Mouse (Mus musculus): ENCODE measurements around the gene Tnpo2. TPM values are rescaled to one million over a fixed set of nuclear protein-coding genes. Genes with fewer than 3 reads are reported as not detected.

Gene Tnpo2
- polyA plus RNA-seq (2015; fragmentation: Nextera tagmentation; extraction: Ambion mirVana) = 65.1 and 73.5 TPM in 2 replicates

GRCm38 (mm10) chr8:85036718-85037365, at the start of gene Tnpo2:
Tnpo2 (plus strand) TSS chr8:85036915.
- ATAC-seq = peak; percentile 88
- H3K27ac ChIP-seq (ENCODE audit: low read length) = peak within 1 kb of the TSS; percentile 97
- WGBS = under 1% methylated on average over 58 of the region's 59 CpGs
- H3K4me3 ChIP-seq (ENCODE audit: low read depth, low read length) = peak within 1 kb of the TSS; percentile 55
- H3K4me2 ChIP-seq (ENCODE audit: low read length) = peak within 1 kb of the TSS; percentile 98
- peak within 1 kb of the TSS; percentile 81 for H3K9ac ChIP-seq (ENCODE audit: low read depth, low read length)
- no peaks in the 10 kb centered on the region for H3K27me3 ChIP-seq (ENCODE audit: control insufficient read depth, insufficient read depth, low read depth, low read length)
- H3K4me1 ChIP-seq (ENCODE audit: control insufficient read depth, insufficient read depth, low read length) = peaks cover 33% of the 10 kb centered on the region
- peaks cover 8% of the 10 kb centered on the region for H3K36me3 ChIP-seq (ENCODE audit: control insufficient read depth, insufficient read depth, low read length)
- H3K9me3 ChIP-seq (replicated peaks; ENCODE audit: control insufficient read depth, low read length, poor library complexity, severe bottlenecking) = no peaks in the 10 kb centered on the region

GRCm38 (mm10) chr8:84987388-84987787, 49.3 kb upstream of the Tnpo2 start:
- Histone ChIP-seq H3K27me3 (ENCODE audit: control insufficient read depth, insufficient read depth, low read depth, low read length) (peaks cover 4% of the 10 kb centered on the region; the same call in 1 of the 2 replicates), H3K36me3 (ENCODE audit: control insufficient read depth, insufficient read depth, low read length) (no peaks in the 10 kb centered on the region), H3K4me1 (ENCODE audit: control insufficient read depth, insufficient read depth, low read length) (peaks cover 29% of the 10 kb centered on the region), H3K4me2 (ENCODE audit: low read length) (no peak overlapping the region), H3K9me3 (replicated peaks; ENCODE audit: control insufficient read depth, low read length, poor library complexity, severe bottlenecking) (no peaks in the 10 kb centered on the region), H3K9ac (ENCODE audit: low read depth, low read length) (no peak overlapping the region), H3K27ac (ENCODE audit: low read length) (no peak overlapping the region), H3K4me3 (ENCODE audit: low read depth, low read length) (no peak overlapping the region)
- no peak for ATAC-seq
- WGBS = 86% methylated on average over 5 of the region's 5 CpGs

DNA sequence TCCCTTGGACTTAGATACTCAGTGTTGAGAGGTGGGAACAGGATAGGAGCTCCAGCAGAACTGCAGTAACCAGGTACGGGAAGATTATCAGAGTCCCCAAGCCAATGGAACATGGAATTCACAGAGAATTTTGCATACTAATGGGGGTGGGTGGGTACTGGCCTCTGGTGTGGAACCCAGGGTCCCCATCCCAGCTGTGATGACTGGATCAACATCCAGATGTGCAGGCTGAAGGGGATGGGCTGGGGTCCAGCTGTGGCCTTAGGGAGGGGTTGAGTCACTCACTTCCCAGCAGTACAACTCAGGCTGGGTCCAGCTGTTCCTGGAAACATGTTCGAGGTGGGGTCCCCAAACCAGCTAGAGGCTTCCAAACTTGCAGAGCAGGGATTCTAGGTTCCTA, 48.8 kb upstream of the Tnpo2 start:
- Histone ChIP-seq H3K9ac (ENCODE audit: low read depth, low read length) (no peak overlapping the region), H3K27me3 (ENCODE audit: control insufficient read depth, insufficient read depth, low read depth, low read length) (peaks cover 4% of the 10 kb centered on the region; the same call in 1 of the 2 replicates), H3K4me2 (ENCODE audit: low read length) (no peak overlapping the region), H3K27ac (ENCODE audit: low read length) (no peak overlapping the region), H3K4me3 (ENCODE audit: low read depth, low read length) (no peak overlapping the region), H3K36me3 (ENCODE audit: control insufficient read depth, insufficient read depth, low read length) (no peaks in the 10 kb centered on the region), H3K9me3 (replicated peaks; ENCODE audit: control insufficient read depth, low read length, poor library complexity, severe bottlenecking) (no peaks in the 10 kb centered on the region), H3K4me1 (ENCODE audit: control insufficient read depth, insufficient read depth, low read length) (peaks cover 29% of the 10 kb centered on the region)
- no peak for ATAC-seq
- 70% methylated on average over 2 of the region's 2 CpGs for WGBS

GRCm38 (mm10) chr8:84989311-84989731, 47.4 kb upstream of the Tnpo2 start:
- Histone ChIP-seq H3K4me1 (ENCODE audit: control insufficient read depth, insufficient read depth, low read length) (peaks cover 29% of the 10 kb centered on the region), H3K9ac (ENCODE audit: low read depth, low read length) (peak overlapping the region; percentile 33; the same call in 1 of the 2 replicates), H3K9me3 (replicated peaks; ENCODE audit: control insufficient read depth, low read length, poor library complexity, severe bottlenecking) (no peaks in the 10 kb centered on the region), H3K27ac (ENCODE audit: low read length) (no peak overlapping the region), H3K4me2 (ENCODE audit: low read length) (peak overlapping the region; percentile 91), H3K4me3 (ENCODE audit: low read depth, low read length) (peak overlapping the region; percentile 73), H3K27me3 (ENCODE audit: control insufficient read depth, insufficient read depth, low read depth, low read length) (peaks cover 6% of the 10 kb centered on the region; the same call in 1 of the 2 replicates), H3K36me3 (ENCODE audit: control insufficient read depth, insufficient read depth, low read length) (no peaks in the 10 kb centered on the region)
- WGBS = 15% methylated on average over 15 of the region's 15 CpGs
- ATAC-seq = no peak

- Histone ChIP-seq H3K27me3 (ENCODE audit: control insufficient read depth, insufficient read depth, low read depth, low read length) (peaks cover 7% of the 10 kb centered on the region; the same call in 1 of the 2 replicates), H3K4me3 (ENCODE audit: low read depth, low read length) (peak overlapping the region; percentile 73), H3K27ac (ENCODE audit: low read length) (peak overlapping the region; percentile 81), H3K4me2 (ENCODE audit: low read length) (peak overlapping the region; percentile 91), H3K9me3 (replicated peaks; ENCODE audit: control insufficient read depth, low read length, poor library complexity, severe bottlenecking) (no peaks in the 10 kb centered on the region), H3K9ac (ENCODE audit: low read depth, low read length) (peak overlapping the region; percentile 69), H3K36me3 (ENCODE audit: control insufficient read depth, insufficient read depth, low read length) (no peaks in the 10 kb centered on the region), H3K4me1 (ENCODE audit: control insufficient read depth, insufficient read depth, low read length) (peaks cover 24% of the 10 kb centered on the region)
- peak; percentile 55 for ATAC-seq
- 0% methylated on average over 15 of the region's 15 CpGs for WGBS
Observed at GRCm38 (mm10) chr8:84989810-84990209, 46.9 kb upstream of the Tnpo2 start.

GRCm38 (mm10) chr8:84990349-84990748, 46.4 kb upstream of the Tnpo2 start, which contains the start of gene Hook2:
Hook2 (plus strand) TSS chr8:84990603.
- peak within 1 kb of the TSS; percentile 86 for H3K9ac ChIP-seq (ENCODE audit: low read depth, low read length)
- H3K9me3 ChIP-seq (replicated peaks; ENCODE audit: control insufficient read depth, low read length, poor library complexity, severe bottlenecking) = no peaks in the 10 kb centered on the region
- H3K36me3 ChIP-seq (ENCODE audit: control insufficient read depth, insufficient read depth, low read length) = no peaks in the 10 kb centered on the region
- H3K27me3 ChIP-seq (ENCODE audit: control insufficient read depth, insufficient read depth, low read depth, low read length) = peaks cover 7% of the 10 kb centered on the region; the same call in 1 of the 2 replicates
- H3K4me2 ChIP-seq (ENCODE audit: low read length) = peak within 1 kb of the TSS; percentile 91
- peak; percentile 89 for ATAC-seq
- WGBS = 0% methylated on average over 28 of the region's 28 CpGs
- peak within 1 kb of the TSS; percentile 73 for H3K4me3 ChIP-seq (ENCODE audit: low read depth, low read length)
- peaks cover 19% of the 10 kb centered on the region for H3K4me1 ChIP-seq (ENCODE audit: control insufficient read depth, insufficient read depth, low read length)
- H3K27ac ChIP-seq (ENCODE audit: low read length) = peak within 1 kb of the TSS; percentile 86

DNA sequence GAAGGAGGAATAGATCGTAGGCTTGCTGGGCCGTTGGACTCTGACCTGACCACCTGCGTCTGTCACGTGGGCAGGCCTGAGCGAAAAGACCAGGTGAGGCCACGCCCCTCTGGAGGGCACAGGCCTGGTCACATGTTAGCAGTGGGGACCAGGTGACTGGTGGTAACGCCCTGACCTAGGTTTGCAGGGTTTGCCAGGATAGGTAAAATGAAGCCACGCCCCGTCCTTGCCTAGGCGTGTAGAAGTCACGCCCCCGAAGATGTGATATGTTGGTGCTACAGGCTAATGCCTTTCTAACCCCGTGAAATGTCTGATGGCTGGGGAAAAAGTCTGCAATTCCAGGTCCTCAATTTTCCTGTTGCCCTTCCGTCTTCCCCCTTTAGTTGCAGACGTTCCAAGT, 45.9 kb upstream of the Tnpo2 start:
- H3K9ac ChIP-seq (ENCODE audit: low read depth, low read length) = peak overlapping the region; percentile 86
- peak overlapping the region; percentile 73 for H3K4me3 ChIP-seq (ENCODE audit: low read depth, low read length)
- H3K36me3 ChIP-seq (ENCODE audit: control insufficient read depth, insufficient read depth, low read length) = 0 out of 2 replicates have a peak, but pooled peaks cover 2% of the 10 kb centered on the region
- WGBS = 1% methylated on average over 15 of the region's 15 CpGs
- peaks cover 17% of the 10 kb centered on the region for H3K4me1 ChIP-seq (ENCODE audit: control insufficient read depth, insufficient read depth, low read length)
- peak overlapping the region; percentile 91 for H3K4me2 ChIP-seq (ENCODE audit: low read length)
- peak; percentile 54 for ATAC-seq
- peaks cover 7% of the 10 kb centered on the region; the same call in 1 of the 2 replicates for H3K27me3 ChIP-seq (ENCODE audit: control insufficient read depth, insufficient read depth, low read depth, low read length)
- peak overlapping the region; percentile 86 for H3K27ac ChIP-seq (ENCODE audit: low read length)
- H3K9me3 ChIP-seq (replicated peaks; ENCODE audit: control insufficient read depth, low read length, poor library complexity, severe bottlenecking) = no peaks in the 10 kb centered on the region

DNA sequence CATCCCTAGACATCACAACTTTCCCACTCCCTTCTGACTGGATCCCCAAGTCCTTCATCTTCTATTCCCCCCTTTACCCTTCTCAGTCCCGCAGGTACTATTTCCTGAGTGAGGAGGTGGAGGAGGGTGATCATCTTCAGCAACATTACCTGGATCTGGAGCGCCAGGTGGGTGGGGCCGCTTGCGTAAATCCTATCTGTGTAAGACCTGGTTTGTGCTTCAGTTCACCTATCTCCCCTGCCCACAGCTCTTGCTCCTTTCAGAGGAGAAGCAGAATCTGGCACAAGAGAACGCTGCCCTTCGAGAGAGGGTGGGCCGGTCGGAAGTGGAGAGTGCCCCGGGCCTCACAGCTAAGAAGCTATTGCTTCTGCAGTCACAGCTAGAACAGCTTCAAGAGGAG, 42.3 kb upstream of the Tnpo2 start:
- ATAC-seq = no peak
- H3K9me3 ChIP-seq (replicated peaks; ENCODE audit: control insufficient read depth, low read length, poor library complexity, severe bottlenecking) = no peaks in the 10 kb centered on the region
- H3K36me3 ChIP-seq (ENCODE audit: control insufficient read depth, insufficient read depth, low read length) = 0 out of 2 replicates have a peak, but pooled peaks cover 4% of the 10 kb centered on the region
- H3K4me3 ChIP-seq (ENCODE audit: low read depth, low read length) = no peak overlapping the region
- no peak overlapping the region for H3K27ac ChIP-seq (ENCODE audit: low read length)
- H3K27me3 ChIP-seq (ENCODE audit: control insufficient read depth, insufficient read depth, low read depth, low read length) = peaks cover 3% of the 10 kb centered on the region; the same call in 1 of the 2 replicates
- WGBS = 97% methylated on average over 9 of the region's 9 CpGs
- H3K4me2 ChIP-seq (ENCODE audit: low read length) = no peak overlapping the region
- H3K9ac ChIP-seq (ENCODE audit: low read depth, low read length) = no peak overlapping the region
- H3K4me1 ChIP-seq (ENCODE audit: control insufficient read depth, insufficient read depth, low read length) = peaks cover 13% of the 10 kb centered on the region

DNA sequence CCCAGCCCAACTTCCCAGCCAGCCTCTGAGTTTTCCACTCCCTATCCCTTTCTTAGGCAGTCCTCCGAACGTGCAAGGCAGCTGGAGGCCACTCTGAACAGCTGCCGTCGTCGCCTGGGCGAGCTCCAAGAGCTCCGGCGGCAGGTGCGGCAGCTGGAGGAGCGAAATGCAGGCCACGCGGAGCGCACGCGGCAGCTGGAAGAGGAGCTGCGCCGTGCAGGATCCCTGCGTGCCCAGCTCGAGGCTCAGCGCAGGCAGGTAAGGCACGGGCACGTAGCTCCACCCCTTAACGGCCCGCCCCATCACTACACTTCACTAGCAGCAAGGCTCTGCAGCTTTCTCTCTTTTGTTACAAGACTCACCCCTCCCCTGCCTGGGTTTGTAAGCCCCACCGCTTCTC, 41.0 kb upstream of the Tnpo2 start:
- no peak overlapping the region; the same call in 1 of the 2 replicates for H3K9ac ChIP-seq (ENCODE audit: low read depth, low read length)
- H3K27ac ChIP-seq (ENCODE audit: low read length) = no peak overlapping the region

More for the DNA sequence above, 41.0 kb upstream of the Tnpo2 start:
- WGBS = 21% methylated on average over 25 of the region's 25 CpGs
- H3K9me3 ChIP-seq (replicated peaks; ENCODE audit: control insufficient read depth, low read length, poor library complexity, severe bottlenecking) = no peaks in the 10 kb centered on the region
- H3K36me3 ChIP-seq (ENCODE audit: control insufficient read depth, insufficient read depth, low read length) = 0 out of 2 replicates have a peak, but pooled peaks cover 4% of the 10 kb centered on the region
- H3K4me1 ChIP-seq (ENCODE audit: control insufficient read depth, insufficient read depth, low read length) = peaks cover 11% of the 10 kb centered on the region
- H3K4me3 ChIP-seq (ENCODE audit: low read depth, low read length) = no peak overlapping the region
- H3K4me2 ChIP-seq (ENCODE audit: low read length) = no peak overlapping the region
- ATAC-seq = no peak
- H3K27me3 ChIP-seq (ENCODE audit: control insufficient read depth, insufficient read depth, low read depth, low read length) = peaks cover 3% of the 10 kb centered on the region; the same call in 1 of the 2 replicates
